Mouse (Mus musculus) adipocyte (in vitro differentiated cells): ENCODE measurements at regions not wholly inside any gene's neighbourhood (a gene's known extent, or its start where the extent isn't known, plus 50 kb on each side); places are given as distances from the start of the nearest gene placed in this dataset.

Experiments used
- DNase-seq: peaks from one replicate; pipeline ENCODE4 v3.0.0-alpha.2; 2016; ENCODE audit warnings: low spot score

GRCm38 (mm10) chr7:68579666-68580065 is 169.4 kb downstream of the Arrdc4 start:
- DNase-seq: peak; percentile 78

GRCm38 (mm10) chr7:68579216-68579615 is 169.8 kb downstream of the Arrdc4 start:
- no peak for DNase-seq

- no peak for DNase-seq
These were observed 177.7 kb downstream of the Arrdc4 start for GRCm38 (mm10) chr7:68571315-68571714.

DNA sequence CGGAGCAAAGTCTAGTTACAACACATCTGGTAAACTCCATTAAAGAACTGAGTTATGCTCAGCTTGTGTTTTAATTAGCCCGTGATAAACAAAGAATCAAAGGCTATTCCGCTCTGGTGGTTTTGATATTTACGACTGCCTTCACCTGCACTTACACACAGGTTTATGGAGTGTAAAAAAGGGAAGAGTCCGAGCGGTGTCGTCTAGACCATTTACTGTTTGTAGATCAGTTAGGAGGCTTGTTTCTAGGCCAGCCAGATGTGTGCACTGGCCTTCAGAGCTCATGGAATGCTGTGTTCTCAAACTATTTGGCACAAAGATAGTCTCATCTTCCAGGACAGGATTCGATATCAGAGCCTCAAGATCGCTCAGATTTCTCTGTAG is 180.9 kb downstream of the Arrdc4 start:
- no peak for DNase-seq

DNA sequence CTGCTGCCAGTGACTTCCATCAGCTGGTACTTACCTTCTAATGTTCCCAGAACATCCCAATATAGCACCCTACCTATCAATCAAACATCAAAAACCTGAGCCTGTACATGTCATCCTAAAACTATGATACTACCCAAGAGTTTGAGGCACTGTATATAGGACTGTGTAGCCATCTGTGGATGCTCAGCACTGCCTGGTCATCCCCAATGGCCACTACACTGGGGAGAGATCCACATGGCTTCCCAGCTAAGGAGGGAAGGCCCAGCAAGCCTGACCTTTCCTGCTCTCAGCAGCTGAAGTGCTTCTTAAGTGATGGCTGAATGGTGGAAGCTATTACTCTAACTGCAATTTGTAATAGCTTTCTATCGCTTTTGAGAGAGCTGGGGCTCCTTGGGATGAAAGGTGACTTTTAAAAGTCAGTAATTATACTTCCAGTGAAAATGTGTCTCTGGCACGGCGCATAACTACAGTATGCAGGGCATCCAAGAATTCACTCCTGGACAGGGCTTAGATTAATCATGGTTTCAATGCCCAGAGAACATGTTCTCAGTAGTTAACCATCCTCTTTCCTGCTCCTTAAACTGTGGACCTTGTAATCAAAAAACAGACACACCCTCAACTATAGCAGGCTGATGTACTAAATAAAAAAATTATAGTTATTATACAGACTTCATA is 181.5 kb downstream of the Arrdc4 start:
- no peak for DNase-seq

DNA sequence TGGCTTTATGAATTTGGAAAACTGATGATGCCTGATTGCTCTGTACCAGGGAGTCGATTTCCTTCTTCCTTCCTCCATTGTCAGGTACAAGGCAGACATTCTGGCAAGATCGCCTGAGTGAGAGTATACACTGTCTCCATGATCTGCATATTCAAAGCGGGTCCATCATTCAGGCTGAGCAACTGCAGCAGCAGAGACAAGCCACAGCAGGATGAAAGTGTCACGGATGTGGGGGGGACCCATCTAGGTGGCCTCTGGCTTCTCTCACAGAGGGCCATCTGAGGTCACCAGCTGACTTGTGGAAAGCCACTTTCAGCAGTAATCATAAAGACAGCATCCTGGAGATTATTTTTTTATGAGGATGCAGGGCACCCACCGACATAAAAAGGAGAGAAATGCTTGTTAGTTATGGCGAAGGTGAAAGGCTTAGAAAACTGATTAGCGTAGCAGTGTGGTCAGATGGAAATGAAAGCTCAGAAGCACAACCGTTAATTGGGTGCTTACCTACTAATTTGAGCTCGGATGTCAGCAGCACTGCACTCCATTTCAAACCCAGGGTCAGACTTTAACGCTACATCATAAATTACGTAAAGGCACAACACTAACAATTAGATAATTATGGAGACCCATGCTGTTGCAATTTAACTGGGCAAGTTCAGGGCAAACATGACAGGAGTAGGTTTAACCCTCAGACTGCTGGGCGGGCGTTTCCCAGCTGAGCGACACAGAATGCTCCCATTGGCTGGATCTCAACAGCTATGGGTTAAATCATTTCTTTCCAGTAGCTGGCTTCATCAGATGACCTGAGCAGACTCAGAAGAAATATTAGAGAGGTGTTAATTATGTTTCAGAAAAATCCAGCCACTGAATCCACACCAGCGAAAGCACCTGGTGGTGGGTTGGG is 189.3 kb downstream of the Arrdc4 start:
- DNase-seq: no peak

DNA sequence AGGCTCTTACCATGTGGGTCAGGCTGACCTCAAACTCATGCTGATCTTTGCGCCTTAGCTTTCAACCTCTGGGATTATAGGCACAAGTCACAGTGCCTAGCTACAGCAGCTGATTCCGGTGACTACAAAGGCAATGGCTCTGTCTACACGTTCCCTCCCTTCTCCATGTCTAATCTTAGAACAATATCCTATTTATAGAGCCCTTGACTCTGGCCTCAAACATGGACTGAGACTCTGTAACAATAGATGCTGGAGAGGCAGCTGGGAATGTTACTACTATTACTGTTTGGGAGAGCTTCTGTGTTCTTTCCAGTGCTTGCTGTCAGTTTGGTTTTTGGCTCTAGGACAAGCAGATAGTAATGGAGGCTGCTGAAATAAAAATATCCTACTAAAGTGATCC is 198.7 kb downstream of the Arrdc4 start:
- no peak for DNase-seq

DNA sequence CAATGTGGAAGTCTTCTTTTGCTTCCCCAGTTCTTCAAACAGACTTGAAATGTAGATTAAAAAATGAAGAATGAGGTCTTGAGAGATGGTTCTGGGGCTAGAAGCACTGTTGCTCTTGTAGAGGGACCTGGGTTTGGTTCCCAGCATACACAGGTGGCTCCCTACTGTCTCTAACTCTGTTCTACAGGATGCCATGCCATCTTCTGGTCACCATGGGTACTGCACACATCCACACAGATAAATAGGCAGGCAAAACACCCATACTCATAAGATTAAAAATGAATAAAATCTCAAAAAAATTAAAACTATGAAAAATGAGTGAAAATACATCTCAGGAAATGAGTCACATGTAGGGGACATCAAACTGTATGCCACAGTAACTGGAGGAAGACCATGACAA is 200.9 kb downstream of the Arrdc4 start:
- no peak for DNase-seq

DNA sequence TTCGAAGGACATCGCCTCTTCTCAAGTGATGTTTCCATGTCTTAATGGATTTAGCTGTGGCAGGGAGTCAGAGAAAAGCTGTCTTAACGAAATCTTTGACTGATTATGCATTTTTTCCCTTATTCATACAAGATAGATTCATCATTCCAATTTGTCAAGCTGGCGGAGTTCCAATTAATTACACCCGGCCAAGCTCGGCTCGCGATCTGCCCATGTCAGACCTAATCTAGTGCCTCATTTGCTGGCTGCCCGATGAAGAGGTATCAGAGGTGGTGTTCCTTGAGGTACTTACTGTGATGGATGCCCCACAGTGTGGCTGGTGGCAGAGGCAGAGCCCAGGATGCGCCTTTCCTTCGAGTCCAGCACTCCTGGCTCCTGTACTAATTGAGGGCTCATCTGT is 204.9 kb downstream of the Arrdc4 start:
- DNase-seq: no peak

DNA sequence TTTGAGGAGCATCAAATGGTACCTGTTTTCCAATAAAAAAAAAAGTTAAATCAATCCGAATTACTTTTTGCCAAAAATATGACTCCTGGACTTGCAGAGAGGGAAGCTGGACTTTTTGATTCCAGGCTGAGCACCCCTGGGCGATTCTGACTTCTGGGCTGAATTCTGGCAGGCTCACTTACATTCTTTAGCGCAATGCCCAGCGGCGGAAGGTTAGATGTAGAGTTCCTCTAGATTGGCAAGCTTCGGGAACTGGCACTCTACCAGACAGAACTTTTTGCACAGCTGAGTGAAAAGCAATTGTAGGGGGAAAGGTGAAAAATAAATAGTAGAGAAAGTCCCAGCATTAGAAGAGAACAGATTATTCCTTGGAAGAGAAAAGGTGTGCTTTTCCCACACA is 235.5 kb downstream of the Fam169b start:
- DNase-seq: peak; percentile 5

- no peak for DNase-seq
These were observed 217.6 kb downstream of the Fam169b start for GRCm38 (mm10) chr7:68491143-68491810.

GRCm38 (mm10) chr7:68486676-68487075 is 213.0 kb downstream of the Fam169b start:
- DNase-seq: no peak

DNA sequence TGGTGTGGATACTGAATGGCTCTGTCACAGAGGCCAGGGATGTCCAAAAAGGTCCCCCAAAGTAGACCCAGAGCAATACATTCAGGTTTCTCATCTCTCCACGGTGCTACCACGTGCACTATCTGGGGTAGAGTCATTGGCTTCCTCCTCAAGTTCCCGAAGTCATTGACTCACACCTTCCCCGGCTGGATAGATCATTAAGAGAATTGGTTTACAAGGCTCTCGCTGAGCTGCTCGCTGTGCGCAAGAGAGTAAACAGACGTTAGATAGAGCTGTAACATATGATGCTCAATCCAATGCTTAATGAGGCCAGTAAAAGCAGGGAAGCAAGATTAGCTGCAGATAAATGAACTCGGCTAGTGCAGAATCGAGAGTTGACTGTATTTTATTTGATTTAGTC is 208.9 kb downstream of the Fam169b start:
- DNase-seq: no peak

DNA sequence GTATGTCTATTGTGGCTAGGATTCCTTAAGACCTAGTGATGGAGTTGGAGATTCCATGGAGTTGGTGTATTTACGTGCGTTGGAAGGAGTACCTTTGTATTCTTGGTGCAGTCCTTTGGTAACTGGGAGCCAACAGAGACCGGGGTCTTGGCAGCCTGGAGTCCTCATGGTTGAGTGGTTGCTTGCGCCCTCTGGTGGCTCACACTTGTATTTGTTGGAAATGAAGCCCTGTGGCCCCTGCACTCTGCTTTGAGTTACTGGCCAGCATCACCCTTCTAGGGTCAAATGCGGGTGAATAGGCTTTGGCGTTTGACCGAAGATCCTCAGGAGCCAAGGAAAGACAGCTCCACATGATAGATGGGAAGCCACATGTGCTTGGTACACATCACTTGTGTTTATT is 207.1 kb downstream of the Fam169b start:
- peak; percentile 12 for DNase-seq

DNA sequence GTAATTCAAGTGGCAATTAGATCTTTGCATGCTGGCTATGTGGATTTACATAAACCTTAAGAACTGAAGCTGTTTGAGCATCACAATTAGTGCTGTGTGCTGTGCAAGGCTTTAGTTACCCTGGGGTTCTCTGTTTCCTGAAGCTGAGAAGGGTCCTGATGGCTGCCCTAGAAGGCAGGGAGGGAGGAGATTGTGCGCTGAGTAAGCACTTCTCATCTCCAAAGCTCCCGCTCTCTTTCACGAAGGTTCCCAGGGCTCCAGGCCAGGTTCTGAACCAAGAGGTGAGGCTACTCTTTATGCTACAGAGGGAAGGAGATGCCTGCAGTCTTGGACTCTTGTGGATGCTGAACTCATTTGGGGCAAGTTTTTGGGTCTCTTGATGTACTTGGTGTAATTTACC is 206.7 kb downstream of the Fam169b start:
- DNase-seq: no peak

DNA sequence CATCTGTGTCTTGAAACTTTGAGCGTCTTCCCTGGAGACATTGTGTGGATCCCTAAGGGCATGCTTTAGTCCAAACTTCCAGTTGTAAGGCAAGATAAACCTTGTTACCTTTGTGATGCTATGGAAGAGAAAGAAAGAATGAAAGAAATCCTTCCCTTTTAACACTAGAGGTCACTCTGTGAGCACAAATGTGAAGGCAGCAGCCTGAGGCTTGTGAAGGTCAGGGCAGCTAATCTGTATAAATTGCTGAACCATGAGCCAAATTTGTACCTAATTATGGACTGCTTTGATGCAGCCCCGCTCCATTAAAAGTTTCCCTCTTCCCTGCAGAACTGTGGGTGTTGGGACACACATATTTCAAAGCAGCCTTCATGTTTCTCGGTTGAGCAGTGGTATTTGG is 204.4 kb downstream of the Fam169b start:
- peak; percentile 3 for DNase-seq

DNA sequence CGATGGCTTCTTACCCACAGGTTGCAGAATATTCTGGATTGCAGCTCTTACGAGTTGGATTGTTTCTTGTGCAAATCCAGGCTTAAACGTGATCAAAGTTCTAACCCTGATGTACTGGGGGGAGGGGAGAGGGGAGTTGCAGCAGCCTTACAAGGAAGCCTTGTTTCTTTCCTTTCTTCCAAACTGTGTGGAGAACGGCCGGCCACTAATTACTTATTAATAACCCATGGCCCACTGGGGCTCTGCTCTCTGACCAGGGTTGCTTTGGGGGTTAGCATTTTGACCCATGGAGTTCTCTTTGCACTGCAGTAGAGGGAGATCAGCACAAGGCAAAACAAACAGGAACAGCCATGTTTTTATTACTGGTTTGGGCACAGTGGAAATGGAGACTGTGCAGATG is 199.2 kb downstream of the Fam169b start:
- DNase-seq: no peak

- no peak for DNase-seq
These were observed 197.3 kb downstream of the Fam169b start for GRCm38 (mm10) chr7:68470983-68471382.

- DNase-seq: no peak
These were observed 194.9 kb downstream of the Fam169b start for GRCm38 (mm10) chr7:68468574-68468973.

DNA sequence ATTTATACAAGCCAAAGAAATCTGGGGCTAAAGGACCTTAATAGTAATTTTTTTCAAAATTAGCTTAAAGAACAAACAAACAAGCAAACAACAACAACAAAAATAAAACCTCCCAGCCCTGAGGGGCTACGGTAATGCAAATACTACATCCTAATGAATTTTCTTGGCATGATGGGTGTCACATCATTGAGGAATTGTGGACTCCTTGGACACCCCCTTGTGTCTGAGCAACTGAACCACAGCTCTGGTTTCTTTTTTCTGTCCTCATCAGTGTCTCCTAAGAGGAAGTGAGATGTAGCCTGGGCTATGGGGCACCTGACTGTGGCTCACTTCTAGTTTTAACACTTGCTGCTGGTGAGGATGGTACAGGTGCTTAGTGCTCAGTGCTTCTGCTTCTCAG is 184.2 kb downstream of the Fam169b start:
- no peak for DNase-seq

DNA sequence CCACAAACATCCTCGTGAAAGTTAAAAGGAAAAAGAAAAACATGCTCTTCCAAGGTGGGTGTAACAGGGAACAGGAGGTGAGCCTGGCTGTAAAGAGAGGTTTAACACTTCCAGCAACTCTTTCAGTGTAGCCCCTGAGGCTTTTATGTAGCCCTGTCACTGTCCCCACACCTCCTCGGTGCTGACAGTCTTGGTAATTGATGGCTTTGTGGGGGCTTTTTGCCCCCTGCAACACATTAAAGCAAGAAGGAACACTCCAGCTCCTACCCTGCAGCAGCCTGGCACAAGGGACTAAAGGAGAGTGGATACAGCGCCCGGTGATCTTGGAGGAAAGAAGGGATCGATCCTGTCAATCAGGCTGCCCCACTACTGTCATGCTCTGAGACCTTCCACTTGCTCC is 181.8 kb downstream of the Fam169b start:
- DNase-seq: no peak

DNA sequence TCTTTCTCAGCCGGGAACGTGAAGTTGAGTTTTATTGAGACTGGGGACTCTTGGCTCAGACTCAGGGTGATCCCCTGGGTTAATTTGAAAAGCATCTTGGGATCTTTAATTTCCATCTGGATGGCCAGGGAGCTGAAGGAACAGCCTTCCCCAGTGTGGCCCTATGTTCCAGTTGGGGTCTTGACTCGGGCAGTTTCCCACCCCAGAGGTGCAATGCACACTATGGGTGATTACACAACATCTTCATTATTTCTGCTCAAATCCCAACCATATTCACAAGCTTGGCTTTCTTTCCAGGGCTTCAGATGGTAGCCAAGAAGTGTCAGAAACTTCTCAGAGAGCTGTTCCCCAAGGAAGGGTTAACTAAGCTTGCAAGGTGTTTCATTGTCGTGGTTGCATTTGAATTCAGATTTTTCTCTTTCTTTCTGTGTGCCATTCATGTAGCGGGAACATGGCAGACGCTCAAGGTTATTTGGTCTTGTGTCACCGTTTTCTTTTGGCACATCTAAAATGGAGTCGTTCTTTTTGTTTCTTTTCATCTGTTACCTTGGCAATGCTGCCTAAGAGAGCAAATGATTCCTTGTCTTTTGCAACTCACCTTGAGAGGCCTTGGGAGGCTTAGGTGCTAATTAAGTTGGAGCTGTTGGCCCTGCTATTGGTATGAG is 179.5 kb downstream of the Fam169b start:
- DNase-seq: no peak
